Mouse (Mus musculus) retina, postnatal 7 days (tissue): Measurements from ENCODE around the gene Ormdl3.
"Not testable (repeated sequence)": the region's sequence is repeated elsewhere in the genome, so short reads cannot be mapped to it uniquely, and the experiment has no call there.

Experiments
- DNase-seq: peaks from one replicate; pipeline ENCODE4 v3.0.0-alpha.2; 2012; ENCODE audit warnings: low read depth, low spot score

The Ormdl3 gene

DNA sequence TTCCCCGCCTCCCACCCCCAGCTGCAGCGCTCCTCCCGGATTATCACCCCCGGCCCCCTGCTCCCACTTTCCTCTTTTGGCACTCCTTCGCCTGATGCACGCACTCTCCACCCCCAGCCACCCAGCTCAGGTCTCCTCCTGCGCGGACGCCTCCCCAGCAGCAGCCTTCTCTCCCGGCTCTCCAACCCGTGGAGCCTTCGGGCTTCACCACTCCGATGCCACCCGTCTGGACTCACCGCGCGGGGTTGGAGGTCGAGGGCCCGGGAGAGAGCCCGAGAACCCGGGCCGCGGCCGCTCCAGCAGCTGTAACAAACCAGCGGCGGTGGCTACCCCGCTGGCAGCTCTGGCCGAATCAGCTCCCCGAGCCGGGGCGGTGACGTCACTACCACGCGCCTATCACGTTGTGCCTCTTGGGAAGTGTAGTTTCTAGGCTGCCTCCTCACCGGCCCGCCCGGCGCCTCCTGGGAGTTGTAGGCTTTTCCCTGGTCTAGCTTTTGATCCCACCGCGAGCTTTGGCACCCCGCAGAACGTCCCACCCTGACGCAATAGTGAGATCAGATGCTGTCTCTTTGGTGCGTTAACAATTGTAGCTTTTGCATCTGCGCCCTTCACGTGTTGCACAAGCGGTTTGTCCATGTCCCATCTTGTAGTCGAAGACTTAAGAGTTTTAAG lies at the start of gene Ormdl3:
TSS of gene Ormdl3 (minus strand) at position 477 of the 672 bp plus-strand sequence.
- peak; percentile 92 for DNase-seq

DNA sequence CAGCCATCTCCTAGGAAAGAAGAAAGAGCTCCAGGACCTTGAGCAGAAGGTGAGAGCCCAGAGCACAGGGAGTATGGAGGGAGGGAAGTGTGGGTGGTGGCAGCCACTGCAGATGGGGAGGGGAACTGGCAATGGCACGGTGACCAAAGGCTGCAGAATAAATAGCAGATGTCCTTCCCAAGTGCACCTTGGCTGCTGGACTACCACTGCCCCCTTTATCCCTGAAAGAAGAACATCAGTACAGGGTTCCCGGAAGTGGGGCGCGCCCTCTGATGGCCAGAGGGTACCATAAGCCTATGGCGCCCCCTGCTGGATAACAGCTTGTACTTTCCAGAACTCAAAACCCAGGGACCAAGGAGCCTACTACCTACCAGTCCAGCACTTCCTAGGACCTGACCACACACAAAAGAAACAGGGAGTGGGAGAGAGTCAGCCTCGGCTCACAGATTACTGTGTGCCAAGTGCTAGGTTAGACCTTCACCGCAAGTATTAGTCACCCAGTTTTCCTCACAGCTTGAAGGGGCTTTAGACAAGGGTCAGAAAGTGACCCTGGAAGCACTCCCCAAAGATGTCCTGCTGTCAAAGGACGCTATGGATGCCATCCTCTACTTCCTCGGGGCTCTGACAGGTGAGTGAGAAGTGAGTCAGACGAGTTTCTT lies 48.3 kb upstream of the Ormdl3 start:
- peak; percentile 21 for DNase-seq

DNA sequence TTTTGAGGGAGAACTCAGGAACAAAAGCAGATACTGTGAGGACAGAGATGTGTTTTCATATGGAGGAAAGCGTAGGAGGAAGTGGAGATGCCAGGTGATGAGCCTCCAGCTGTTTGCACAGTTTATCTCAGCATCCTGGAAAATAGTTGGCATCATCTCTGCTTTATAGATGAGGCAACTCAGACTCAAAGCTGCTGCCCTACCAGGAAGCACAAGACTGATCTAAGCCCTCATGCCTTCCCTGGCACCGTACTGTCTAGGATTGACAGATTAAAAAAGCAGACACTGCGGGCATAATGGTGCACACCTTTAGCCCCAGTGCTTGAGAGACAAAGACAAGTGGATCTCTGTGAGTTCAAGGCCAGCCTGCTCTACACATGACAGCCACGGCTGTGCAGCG lies 43.5 kb upstream of the Ormdl3 start:
- no peak for DNase-seq

DNA sequence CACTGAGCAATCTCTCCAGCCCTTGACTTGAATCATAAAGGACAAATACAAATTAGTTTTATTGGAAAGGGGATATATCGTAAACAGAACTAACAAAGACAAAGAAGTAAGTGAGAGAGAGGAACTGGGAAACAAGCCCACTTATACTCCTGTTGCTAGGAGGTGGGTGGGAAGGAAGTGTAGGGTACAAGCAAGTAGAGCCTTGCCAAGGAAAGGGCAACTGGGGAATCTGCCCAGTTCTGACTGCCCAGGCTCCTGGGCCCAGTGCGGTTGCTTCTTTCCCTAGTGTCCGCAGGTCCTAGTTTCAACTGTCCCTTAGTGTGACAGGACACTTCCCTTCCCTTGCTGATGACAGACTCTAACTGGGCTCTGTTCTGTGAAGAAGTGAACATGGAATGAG lies 41.5 kb upstream of the Ormdl3 start:
- DNase-seq = no peak

DNA sequence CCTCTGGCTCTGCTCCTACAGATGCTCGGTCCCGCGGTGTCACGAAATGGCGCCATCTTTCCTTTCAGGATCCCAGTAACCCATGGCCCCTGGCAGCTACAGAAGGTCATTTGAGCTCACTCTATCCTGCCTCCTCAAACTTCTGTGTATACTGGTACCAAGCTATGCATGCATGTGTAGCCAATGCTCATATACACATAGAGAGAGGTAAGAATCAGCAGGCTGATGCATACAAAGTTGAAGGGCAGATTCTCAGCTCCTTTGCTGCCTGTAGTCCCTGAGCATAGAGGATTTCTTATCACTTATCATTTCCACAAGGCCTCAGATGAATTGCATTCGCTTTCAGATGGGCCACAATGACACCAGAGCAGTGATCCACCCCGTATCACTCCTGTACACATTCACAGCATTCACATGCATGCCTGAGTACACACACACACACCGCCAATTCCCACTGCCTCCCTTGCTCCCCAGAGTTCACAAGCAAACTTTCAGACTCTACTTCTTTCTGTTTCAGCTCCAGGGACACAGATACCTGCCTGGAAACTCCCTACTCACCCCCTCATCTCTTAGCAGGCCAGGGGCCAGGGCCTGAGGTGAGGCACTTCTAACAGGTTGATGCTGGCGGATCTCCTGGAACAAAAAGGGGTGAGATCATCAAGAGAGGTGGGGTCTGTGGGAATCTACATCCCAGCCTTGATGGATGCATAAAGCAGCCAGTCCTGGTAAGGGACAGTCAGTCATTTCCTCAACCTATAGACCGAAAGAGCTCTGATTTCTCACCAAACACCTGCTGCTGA lies 38.6 kb upstream of the Ormdl3 start, which contains the start of the genes Gm12355 and Gsdma3:
TSS of gene Gm12355 (minus strand) at position 51 of the 800 bp plus-strand sequence.
TSS of gene Gsdma3 (plus strand) at position 750 of the 800 bp plus-strand sequence.
- DNase-seq = no peak

DNA sequence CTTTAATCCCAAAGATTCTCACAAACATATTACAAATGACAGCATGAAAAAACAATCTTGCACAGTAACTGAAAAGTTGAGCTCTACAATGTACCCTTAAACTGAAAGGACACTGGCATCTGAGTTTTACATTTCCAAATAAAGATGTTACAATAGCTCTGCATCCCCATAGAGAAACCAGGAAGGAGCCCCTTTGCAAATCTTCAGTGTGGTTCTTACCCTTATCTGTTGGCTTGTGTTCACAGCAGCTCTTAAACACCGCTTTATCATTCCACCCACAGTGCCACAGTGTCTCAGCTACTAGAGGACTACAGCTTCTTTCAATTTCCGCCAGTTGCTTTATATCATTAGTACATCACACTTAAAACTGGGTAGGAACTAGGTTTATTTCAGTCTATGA lies 37.2 kb upstream of the Ormdl3 start:
- not testable (repeated sequence) for DNase-seq

DNA sequence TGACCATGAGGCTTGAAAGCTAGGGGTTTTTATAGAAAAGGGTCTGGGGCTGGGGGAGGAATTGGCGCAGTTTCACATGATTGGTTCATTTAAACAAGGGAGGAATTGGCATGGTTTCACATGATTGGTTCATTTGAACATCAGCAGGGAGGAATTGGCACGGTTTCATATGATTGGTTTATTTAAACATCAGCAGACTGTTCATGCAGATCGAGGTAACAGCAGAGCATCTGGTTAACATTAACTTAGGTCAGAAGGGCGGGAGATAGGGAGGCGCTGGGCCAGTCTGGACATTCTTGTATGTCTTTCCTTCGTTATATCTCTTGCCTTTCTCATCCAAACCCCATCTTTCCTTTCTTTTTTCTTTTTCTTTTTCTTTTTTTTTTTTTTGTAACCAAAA lies 36.8 kb upstream of the Ormdl3 start:
- not testable (repeated sequence) for DNase-seq

DNA sequence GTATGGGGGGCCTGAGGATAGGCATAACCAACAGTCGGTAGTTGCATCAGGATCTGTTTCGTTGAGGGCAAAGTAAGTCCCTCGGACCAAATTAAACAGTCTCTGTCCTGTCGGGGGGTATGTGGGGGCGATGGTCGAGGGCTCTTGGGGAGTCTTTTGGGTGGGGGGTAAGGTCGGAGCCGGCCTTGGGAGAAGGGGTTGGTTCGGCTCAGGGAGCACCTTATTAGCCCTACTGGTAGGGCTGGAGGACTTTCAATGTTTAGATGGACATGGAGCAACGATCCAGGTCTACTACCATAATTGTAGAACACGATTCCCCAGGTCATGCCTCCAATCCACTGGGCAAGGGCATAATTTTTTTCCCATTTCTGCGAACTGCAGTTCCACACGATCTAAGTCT lies 33.6 kb upstream of the Ormdl3 start:
- DNase-seq = no peak

DNA sequence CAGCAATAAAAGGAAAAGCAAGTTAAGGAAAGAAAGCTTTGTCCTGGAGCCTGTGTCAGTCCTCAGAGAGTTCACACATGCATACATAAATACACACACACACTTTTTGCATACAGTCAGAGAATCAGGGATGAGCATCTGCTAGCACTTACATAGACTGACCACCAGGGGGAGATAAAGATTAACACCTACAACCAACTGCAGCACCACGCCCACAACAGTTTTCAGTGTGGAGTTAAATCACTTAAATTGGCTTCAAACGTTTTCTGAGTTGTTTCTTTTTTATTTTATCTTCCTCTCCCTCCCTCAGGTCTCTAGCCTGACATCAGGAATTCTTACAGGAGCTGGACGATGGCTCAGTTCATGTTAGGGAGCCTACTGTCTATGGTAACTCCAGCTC lies 19.6 kb upstream of the Ormdl3 start:
- DNase-seq = no peak

DNA sequence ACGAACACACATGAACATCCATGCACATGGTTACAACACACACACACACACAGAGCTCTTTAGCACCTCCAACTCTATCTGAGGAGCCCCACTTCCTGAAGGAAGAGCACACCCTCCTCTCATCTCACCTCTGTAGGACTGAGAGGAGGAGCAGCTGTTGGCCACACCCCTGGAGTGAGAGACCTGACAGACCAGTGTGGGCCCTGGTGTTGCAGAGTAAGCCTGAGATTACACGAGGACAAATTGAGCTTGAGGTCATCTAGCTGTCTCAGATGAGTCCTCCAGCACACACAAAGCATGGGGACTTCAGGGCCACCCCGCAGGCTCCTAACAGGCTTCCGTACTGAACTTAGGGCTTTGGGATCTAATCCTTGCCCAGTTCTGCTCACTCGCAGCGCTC lies 17.7 kb upstream of the Ormdl3 start:
- DNase-seq = not testable (repeated sequence)

DNA sequence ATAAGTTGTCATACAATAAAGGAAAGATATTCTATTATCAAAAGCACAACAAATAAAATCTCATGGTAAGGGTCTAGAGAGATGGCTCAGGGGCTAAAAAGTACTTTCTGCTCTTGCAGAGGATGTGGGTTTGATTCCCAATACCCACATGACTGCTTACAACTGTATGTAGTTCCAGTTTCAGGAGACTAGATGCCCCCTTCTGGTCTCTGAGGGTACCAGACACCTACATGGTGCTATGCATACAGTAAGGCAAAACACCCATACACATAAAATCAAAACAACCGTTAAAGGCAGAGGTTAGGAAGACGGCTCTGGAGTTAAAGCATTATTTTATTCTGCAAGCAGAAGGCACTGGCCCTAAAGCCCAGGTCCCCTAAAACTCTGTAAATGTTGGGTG lies 16.8 kb upstream of the Ormdl3 start:
- no peak for DNase-seq

DNA sequence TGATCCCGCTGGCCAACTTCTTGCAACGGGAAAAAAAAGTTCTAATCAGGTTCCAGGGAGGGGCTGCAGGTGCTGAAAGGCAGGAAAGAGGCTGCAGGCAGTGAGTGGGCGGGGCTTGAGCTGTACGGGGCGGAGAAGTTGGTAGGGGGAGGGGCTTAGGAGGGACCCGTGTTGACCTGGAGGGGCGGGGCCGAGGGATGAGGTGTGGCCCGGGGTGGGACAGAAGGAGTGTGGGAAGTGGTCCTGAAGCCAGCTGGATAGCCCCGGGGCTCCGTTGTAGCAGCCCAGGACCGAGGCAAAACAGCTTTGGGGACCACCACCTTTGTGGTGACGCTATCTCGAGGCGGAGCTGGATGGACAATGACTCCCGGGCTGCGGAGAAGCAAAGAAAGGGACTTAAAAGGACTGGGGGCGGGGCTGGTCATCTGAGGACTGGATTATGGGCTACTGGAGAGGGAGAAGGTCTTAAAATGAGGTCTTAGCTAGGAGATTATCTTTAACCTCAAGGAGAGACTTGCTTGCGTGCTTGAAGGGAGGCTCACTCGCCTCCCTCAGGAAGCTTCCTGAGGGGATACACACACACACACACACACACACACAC lies 15.0 kb upstream of the Ormdl3 start:
- DNase-seq = peak; percentile 63

DNA sequence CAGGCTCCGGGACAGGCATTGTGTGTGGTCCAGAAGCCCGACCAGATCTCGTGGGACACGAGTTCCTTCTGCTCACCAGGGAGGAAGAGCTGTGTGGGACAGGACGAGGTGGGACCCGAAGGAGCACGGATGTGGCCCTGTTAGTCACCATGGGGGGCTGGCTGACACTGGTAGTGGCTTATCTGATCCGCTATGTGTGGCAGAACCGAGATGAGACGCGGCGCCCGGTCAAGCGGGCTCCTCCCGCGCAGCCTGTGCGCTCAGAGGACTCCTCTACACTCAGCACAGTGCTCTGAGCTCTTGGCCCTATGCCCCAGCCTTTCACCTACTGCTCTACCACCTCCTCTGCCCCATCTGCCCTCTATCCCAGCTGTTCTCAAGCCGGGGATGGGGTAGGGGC lies 12.1 kb upstream of the Ormdl3 start:
- no peak for DNase-seq

DNA sequence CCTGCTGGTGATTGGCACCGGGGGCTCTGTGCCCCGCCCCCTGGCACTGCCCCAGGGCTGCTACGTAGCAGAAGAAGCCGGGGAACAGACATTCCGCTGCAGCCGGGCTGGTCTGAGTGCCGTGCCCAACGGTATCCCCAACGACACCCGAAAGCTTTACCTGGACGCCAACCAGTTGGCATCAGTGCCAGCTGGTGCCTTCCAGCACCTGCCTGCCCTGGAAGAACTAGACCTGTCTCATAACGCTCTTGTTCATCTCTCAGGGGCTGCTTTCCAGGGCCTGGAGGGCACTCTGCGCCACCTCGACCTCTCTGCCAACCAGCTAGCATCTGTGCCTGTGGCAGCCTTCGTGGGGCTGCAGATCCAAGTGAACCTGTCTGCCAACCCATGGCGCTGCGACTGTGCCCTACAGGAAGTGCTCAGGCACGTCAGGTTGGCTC lies 11.7 kb upstream of the Ormdl3 start:
- DNase-seq = no peak

DNA sequence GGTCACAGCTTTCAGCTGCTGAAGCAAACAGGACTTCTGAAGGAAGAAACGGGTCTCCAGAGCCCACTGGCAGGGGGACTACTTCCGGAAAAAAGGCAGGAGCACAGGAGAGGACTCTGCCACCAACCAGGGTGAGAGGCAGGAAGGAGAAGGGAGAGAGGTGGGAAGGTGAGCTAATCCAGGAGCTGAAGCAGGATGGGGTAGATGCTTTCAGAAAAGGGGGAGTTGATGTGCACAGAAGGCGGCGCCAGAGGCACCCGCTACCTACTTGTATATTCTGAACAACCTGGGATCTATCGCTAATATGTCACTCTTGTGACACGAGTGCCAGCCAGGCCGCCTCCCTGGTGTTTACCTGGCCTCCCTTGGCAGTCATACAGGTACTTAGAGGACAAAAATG lies 10.8 kb upstream of the Ormdl3 start, which contains the start of gene Lrrc3c:
TSS of gene Lrrc3c (plus strand) at position 301 of the 400 bp plus-strand sequence.
- DNase-seq = no peak

DNA sequence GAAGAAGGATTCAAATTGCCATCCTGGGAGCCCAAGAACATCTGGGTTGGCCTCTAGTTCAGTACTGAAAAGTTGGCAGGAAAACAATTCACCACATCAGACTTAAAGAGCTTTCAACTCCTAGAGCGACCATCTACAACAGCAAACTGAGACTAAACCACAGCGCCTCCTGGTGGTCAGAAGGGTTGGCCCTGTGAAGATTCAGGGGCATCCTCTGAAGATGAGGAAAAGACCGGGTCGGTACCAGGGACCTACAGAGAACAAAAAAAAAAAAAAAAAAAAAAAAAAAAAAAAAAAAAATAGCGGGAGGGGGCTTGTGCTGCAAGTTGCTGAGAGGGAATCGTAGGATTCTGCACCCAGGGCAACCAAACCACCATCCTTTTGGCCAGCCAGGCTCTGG lies 10.2 kb upstream of the Ormdl3 start:
- DNase-seq = peak; percentile 71

DNA sequence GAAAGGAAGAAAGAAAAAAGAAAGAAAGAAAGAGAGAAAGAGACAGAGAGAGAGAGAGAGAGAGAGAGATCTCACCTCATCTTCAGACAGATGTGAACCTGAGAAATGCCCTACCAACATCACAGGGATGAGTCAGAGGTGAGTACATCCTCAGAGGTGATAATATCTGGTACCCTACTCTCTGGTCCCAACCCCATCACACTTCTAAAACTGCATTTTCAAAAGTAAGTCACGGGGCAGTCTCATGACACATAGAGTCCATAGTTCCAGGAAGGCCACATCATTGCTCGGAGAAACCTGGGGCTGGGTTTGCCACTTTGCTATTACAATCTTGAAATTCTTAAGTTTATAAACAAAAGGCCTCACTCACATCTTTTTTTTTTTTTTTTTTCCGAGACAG lies 8.8 kb upstream of the Ormdl3 start:
- DNase-seq = no peak

DNA sequence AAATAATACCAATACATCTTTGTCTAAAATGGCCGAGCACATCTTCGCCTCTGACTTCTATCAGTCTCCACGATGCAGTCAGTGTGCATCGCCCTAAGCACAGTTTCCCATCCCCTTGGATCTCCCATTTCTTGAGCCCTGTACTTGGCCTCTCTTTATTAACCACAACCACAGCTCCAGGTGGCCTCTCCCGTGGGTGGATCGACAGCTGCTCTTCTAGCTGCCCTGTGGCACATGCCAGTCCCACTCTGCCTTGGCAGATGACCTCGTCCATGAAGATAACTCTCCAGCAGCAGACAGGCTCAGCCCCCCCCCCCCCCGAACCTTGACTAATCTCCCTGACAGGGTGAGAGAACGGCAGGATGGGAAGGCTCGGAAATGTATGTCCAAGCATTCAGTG lies 8.3 kb upstream of the Ormdl3 start:
- DNase-seq = no peak

DNA sequence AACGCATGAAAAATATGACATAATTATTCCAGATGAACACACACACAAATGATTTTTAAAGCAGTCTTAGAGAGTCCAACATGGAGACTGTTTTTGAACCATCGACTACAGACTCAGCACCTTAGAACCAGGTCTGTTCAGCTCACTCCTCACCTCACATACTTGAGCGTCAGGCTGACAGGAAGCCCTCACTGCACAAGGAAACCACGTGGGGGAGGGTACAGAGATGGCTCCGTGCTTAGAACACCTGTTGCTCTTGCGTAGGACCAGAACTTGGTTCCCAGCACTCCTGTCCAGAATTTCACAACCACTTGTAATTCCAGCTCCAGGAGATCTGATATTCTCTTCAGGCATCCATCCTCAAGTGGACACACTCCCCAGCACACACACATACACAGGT lies 7.9 kb upstream of the Ormdl3 start:
- DNase-seq = no peak

DNA sequence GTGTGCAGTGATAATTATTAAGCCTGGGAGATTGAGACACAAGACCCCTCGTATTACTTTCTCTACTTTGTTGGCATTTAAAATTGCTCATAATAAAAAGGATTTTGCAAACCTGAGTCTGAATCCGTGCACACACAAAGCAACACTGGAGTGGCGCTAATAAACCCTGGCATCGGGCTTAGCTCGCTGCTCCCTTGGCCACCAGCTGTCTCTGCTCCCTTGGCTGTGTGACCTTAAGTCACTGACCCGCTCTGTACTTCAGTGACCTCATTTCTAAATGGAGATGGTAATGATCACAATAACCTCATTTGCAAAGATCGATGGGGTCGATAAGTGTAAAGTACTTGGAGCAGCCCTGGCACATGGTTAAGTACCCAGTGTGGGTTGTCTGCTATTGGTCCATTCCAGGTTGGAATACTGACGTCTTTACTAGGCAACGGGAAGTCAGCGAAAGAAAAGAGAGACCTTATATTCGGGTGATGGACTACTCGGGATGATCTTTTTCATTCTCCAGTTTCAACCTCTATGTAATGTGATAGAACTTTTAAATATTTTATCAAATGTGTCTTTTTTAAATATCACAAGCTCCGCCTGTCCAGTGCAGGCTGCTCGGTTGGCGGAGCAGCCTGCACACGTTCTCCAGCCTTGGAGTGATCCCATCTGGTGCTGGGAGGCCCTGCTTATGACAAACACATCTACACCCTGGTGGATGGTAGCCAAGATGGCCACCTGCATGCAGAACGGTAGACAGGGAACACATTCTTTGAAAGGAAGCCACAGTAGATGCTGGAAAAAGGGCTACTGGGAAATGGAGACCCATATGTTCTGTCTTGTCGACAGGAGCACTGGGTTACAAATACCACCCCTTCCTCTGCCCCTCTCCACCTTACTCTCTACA lies 3.6 kb upstream of the Ormdl3 start:
- DNase-seq = no peak

DNA sequence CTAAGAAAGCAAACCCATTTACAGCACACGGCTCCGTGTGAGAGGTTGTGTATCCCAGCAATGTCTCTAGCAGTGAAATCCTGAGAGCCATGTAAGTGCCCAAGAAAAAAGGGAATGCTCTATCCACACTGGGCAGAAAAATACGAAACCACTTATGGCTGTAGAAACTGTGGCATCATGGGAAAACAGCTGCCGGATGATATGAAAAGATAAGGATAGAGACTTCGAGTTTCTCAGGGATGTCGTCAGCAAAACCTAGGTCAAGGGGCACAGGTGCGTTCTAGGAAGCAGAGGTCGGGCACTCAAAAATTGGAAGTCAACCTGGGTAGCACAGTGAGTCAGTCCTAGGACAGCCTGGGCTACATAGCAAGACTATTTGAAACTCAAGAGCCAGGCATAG lies 2.1 kb upstream of the Ormdl3 start:
- DNase-seq = no peak
